Mouse (Mus musculus) thymus, postnatal 36 days (tissue): ENCODE measurements around the gene Cpne4.
A peak's percentile ranks its signal among the peaks of the same experiment; 100 is the strongest.

Experiments
- DNase-seq, 2 experiments: peaks; one replicate each; pipeline ENCODE4 v3.0.0; 2022; ENCODE audit warnings: mixed read lengths in 2 of 2

Gene Cpne4

GRCm38 (mm10) chr9:104546986-104547385, at the start of gene Cpne4:
Gene Cpne4 (plus strand): TSS chr9:104547286.
- DNase-seq, result no peak

GRCm38 (mm10) chr9:104515187-104515586, 31.9 kb upstream of the Cpne4 start:
- no peak for DNase-seq

DNA sequence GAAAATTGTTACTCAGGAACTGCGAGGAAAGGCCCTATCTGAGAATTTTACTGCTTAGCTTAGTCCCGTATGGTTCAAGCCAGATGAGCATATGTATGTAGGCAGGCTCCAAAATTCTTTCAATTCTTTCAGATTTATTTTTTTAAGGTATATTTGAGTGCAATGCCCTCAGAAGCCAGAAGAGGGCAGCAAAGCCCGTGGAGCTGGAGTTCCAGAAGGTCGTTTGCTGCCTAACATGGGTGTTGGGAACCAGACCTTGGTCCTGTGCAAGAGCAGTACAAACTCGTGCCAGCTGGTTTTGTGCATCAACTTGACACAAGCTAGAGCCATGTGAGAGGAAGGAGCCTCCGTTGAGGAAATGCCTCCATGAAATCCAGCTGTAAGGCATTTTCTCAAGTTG, 11.6 kb upstream of the Cpne4 start:
- peak; percentile 2 for DNase-seq

DNA sequence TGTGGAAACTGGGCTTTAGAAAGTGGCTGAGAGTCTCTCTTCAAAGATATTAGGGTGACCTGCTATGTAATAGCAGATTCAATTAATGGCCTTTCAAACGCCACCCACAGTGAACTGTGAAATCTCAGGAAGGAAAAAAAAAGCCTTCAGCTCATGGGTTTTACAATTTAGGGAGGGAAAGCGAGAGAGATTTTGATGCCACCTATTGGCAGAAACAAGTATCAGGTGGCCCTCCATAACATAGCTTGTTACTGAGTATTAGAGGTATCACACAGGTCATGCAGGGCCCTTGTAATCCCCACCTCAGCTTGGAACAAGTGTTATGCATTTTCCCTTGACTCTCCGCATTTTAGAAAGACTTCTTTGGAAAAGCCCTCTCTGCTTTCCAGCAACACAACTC, 18.7 kb downstream of the Cpne4 start:
- DNase-seq, result no peak

- no peak for DNase-seq
Observed at GRCm38 (mm10) chr9:104566468-104566867, 19.4 kb downstream of the Cpne4 start.

DNA sequence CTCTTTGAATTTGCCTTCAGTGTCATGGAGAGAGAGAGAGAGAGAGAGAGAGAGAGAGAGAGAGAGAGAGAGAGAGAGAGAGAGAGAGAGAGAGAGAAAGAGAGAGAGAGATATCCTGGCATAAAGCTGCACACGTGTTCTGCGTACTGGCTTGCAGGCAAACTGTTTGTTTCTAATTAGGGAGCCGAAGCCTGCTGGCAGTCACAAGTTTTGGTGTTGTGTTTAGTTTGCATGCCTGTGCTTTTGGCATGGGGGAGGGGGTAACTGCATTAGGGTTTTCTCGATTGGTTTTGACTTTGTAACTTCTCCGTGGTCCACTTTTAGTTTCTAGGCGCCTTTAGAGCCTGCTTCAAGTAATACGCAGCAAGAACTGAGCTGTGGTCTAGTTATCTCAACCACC, 20.0 kb downstream of the Cpne4 start:
- DNase-seq, result no peak

DNA sequence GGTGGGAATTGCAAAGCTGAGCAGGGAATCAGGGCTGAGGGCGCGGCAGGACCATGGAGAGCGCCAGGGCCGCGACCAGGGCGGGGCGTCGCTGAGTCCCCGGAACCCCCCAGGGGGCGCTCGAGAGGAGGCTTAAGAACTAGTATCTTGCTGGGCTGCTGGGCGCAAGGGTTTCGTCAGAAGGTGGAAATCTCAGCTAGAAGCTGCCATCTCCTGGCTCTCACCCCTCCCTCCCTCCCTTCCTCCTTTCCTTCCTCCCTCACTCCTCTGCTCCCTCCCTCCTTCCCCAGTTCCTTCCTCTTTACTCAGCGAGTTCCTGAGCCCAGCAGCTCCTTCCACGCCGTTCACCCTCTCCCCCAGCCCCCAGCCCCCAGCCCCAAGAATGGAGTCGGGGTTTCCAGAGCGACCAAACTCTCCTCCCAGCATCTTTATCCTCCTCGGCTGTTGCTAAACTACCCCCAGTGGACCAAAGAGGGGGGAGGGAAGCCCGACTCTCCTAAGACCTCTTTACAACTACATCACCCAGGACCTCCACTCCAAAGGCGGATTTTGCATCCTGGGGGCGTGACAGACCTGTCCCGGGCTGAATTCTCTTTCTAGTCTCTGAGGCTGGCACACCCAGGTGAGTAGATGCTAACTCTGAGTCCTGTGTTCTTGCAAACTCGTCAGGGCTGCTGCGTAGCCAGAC, 22.5 kb downstream of the Cpne4 start:
- DNase-seq, result peak; percentile 49 to 60

DNA sequence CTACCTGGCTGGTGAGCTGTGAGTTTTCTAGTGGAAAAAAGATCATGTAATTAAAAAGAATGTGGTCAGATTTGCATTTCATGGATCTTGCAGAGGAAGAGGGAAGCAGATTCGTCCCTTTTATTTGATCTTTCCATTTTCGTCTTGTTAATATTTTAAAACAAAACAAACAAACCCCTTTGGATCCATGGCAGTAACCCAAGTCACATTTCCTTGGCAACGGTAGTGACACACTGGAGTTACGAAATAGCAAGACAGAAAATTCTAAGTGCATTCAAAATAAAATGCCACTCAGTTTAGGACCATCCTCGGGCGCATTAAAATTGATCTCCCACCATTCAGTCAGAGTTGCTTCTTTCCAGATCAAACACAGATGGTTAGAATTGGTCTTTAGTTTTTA, 25.8 kb downstream of the Cpne4 start:
- DNase-seq, result no peak

GRCm38 (mm10) chr9:104574476-104574875, 27.4 kb downstream of the Cpne4 start:
- peak; percentile 29 to 36 for DNase-seq

GRCm38 (mm10) chr9:104581921-104582624, 35.0 kb downstream of the Cpne4 start:
- no peak for DNase-seq

DNA sequence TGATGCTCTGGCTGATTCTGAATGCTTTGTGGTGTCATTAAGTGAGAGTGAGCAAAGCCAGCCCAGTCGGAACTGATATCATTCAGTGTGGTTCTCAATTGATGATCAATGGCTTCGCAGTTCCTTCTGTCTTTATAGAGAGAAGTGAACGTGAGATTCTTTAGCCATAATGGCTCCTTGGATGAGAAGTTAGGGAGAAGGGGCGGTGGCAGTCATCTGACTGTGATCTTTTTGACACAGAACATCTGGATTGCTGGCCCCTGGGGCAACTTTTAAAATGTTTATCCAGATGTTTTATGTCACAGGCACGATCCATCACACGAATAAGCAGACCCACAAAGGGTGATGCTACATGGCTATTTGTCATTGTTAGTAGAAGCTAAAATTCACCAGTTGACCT, 35.6 kb downstream of the Cpne4 start:
- DNase-seq, result no peak

DNA sequence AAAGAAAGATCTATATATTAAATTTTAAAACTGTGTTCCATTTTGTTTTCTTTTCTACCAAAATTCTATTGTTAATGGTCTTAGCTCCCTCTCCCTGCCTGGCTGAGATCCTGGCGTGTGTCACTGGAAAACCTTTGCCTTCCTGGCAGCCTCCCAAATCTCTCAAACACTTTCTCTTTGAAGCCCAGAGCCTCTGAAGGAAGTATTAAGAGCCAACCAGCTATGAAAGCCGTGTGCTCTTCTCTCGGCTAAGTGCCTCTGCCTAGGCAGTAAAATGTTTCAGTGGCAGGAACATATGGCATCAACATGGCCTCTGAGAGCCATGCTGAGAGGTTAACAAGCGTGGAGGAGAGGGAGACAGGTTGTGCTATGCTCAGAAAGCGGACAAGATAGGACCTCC, 47.5 kb downstream of the Cpne4 start:
- no peak for DNase-seq

DNA sequence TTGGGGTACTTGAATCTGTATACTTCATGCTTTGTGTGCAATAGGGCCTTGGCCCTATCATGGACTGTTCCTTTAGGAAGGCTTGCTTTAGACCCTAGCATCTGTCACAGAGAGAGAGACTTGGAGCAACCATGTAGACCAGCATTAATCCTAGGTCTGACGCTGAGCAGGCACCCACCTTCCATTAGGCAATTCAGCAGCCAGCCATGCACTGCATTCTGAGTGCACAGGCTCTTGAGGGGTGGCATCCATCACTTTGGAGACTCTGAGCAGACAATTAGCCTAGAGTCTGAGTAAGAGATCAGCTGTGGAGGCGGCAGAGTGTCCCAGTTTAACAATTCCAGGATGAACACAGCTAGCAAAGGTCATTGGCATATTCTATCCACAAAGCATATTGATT, 47.9 kb downstream of the Cpne4 start:
- DNase-seq, result no peak

- no peak for DNase-seq
Observed at GRCm38 (mm10) chr9:104612523-104612922, 65.4 kb downstream of the Cpne4 start.

- DNase-seq, result no peak
Observed at GRCm38 (mm10) chr9:104616691-104617090, 69.6 kb downstream of the Cpne4 start.

DNA sequence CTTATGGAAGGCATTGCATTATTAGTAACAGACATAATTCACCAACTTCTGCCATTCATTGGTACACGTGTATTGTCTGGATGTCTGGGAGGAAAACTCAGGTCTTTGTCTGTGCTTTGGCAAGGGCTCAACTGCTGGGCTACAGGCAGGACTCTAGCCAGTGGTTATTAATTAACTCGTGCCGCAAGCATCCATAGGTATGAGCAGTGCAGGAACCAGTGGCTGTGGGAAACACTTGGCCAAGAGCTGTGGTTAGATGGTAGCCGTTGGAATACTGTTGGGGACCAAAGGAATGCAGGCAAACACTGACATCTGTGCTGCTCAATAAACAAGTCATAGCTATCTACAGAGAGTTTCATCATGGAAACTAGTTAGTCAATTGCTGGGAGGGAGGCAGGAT, 76.5 kb downstream of the Cpne4 start:
- DNase-seq, result no peak

DNA sequence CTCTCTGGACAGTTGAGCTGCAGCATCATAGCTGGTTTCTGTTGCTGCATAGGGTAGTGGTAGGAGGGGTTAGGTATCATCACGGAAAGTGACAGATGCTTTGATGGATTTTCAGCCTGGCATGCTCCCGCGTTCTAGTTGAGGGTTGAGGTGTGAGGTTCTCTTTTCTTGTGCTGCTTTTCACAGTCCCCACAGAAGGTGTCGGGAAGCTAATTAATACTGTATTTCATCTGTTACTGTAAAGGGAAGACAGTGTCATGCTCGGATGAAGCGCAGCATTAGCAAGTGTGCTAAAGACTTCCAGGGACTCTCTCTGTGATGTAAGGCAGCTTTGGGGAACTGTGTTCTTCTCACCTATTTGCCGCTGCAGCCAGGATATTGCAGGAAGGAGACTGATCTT, 80.7 kb downstream of the Cpne4 start:
- DNase-seq, result no peak

GRCm38 (mm10) chr9:104629282-104629681, 82.2 kb downstream of the Cpne4 start:
- no peak for DNase-seq

GRCm38 (mm10) chr9:104646348-104646994, 99.4 kb downstream of the Cpne4 start:
- DNase-seq, result no peak

DNA sequence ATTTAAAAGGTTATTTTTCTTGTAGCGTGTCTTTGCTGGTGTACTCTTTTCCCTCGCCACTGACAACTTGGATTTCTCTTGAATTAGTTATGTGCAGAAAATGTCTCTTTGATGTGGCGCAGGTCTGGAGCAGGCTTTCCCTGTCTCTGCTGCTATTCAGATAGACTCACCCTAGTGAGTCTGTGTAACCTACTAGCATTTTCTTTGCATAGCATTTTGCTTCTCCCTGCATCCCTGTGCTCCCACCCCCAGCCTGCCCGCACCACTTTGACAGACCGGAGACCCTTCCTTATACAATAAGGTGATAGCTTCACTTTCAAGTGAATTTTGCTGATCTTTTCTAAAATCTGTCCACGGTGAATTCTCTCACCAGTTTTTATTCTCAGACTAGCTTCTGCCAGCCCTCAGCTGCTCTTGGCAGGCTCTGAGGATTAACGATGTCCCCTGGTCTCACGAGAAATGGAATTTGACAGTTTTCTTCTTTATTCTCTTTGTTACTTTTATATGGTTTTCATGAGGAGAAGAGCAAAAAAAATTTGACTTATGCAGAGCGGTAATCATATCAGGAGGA, 105.7 kb downstream of the Cpne4 start:
- no peak for DNase-seq

DNA sequence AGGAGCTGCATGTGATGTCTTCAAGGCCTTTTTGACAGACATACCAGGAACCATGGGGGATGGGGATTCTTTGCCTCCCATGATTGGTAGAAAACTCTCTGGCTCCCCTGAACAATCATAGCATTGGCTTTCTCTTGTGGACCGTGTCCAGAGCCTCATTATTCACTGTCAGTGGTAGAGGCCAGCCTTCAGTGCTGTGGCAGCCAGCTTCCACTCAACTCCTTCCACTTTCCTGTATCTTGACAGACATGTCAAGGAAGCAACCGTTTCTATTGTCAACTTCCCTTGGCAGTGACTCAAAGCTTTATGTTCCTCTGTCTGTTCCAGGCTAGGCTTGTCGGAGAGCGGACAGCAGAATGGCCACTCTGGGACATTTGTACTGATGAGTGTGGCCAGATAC, 112.7 kb downstream of the Cpne4 start:
- DNase-seq, result no peak

DNA sequence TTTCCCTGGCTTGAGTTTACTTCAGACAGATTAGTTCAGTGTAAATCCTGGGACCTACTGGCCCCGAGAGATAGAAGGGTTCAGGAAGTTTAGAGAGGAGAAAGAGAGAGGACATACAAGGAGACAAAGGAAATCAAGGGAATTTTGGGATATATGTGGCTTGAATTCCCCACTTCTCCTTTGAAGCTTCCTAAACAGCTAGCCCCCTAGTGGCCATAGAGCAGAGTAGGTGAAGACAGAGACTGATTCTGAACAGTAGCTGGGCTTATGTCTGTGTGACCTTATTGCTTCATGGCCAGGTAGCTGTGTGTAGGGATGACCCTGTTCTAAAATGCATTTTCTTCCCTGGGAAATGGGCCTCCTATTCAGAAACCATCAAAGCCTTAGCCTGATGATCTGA, 129.6 kb downstream of the Cpne4 start:
- DNase-seq, result no peak

- DNase-seq, result no peak
Observed at GRCm38 (mm10) chr9:104678571-104678970, 131.5 kb downstream of the Cpne4 start.

GRCm38 (mm10) chr9:104687051-104687450, 140.0 kb downstream of the Cpne4 start:
- DNase-seq, result no peak
